Mouse (Mus musculus): ENCODE measurements at regions not wholly inside any gene's neighbourhood (a gene's known extent, or its start where the extent isn't known, plus 50 kb on each side); places are given as distances from the start of the nearest gene placed in this dataset.

- no peak for TF ChIP-seq GATA1 (IDR thresholded peaks at IDR 0.05; ENCODE audit: low read length)
These were observed 154.1 kb downstream of the Slc38a4 start for GRCm38 (mm10) chr15:96901616-96902015.

GRCm38 (mm10) chr15:96898285-96898684 is 157.5 kb downstream of the Slc38a4 start:
- TF ChIP-seq GATA1 (IDR thresholded peaks at IDR 0.05; ENCODE audit: low read length), result no peak

DNA sequence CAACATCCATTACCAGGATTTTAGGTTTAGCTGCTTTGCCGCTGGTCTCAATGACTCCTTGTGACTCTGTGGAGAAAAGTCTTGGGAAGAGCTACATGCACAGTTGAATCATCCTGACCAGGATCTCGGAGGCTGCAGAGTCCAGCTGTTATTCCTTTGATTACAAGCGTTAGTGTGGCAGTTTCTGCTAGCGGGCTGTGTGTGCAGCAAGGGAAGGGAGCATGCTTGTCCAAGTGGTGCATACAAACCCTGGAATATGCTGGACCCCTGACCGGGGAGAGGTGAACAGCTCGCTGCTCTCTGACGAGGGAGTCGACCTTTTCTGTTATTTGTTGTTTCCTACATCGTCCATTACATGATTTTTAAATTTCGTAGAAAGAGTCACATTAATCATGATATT is 170.9 kb downstream of the Slc38a4 start:
- TF ChIP-seq GATA1 (IDR thresholded peaks at IDR 0.05; ENCODE audit: low read length), result no peak

DNA sequence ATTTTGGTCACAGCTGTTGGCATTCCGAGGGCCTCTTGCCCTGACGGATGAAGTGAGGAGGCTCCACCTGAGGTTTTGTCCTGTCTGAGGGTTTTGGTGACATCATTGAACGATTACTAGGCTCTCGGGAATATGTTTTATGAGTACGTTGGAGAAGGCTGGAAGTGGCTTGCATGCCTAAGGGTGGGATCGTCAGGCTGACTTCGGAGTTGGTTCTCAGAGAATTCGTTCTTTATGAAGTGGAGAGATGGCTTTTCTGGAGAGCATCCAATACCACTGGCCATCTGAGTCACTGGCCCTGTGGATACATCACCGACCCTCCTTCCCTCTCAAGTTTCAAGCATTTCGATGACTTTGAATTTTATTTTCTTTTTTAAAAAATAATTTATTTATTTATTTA is 172.0 kb downstream of the Slc38a4 start:
- TF ChIP-seq GATA1 (IDR thresholded peaks at IDR 0.05; ENCODE audit: low read length), result no peak

DNA sequence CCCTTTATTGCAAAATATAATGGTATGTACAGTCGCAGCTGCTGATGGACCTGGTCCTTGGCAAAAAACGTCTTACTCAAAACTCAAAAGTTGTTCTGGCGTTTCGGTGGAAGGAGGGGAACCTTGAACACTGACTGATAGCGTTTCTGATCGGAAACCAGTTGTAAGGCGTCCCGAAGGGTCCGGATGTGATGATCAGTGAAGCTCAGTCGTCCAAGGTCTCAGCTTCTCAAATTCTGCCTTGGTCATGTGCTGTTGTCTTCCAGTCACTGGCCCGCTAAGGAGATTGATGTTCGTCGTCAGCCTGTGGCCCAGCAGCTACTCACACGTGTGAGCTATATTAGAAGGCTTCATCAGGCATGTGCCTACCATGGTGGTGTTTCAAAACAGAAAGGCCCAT is 173.5 kb downstream of the Slc38a4 start:
- no peak for TF ChIP-seq GATA1 (IDR thresholded peaks at IDR 0.05; ENCODE audit: low read length)

DNA sequence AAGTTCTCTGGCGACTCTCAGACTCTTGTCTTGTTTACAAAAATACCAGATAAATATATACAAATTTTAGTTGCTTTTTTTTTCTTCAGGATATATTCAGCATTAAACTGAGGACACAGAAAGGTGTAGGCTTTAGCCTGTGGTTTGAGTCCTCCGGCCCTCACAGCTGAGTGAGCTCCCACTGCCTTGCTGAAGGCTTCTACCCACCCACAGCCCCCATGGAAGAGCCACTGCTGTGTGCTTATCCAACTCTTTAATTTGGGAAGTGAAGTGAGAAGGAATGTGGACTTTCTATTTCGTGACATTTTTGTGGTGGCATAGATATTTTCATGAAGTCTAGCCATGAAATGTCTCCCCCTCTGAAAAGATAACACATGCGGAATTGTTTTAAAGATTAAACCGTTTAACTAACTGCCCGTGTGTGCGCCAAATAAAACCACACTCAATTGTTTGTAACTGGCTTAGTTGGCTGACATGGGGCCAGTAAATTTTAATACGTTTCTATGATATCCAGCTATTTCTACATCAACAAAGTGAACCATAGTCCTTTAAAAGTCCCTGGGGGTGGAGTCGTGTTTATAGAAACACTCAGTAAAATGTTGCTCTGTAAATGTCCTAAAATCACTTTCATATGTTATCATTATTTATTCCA is 174.1 kb downstream of the Slc38a4 start:
- TF ChIP-seq GATA1 (IDR thresholded peaks at IDR 0.05; ENCODE audit: low read length), result no peak

DNA sequence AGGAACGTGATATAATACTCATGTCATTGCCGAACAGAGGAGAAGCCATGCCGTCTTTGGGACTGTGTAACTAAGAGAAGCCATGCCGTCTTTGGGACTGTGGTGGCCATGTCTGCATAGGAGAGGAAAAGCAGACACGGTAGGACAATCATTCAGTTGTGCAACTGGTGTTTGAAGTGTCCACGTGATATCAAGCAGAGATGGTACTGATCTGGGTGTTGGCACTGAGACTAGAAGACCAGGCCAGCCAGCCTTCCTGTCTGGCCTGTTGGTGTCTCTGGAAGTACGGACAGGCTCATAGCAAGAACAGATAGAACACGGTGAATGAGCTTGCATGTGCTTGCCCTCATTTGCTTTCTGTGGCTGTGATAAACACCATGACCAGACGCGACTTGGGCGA is 175.7 kb downstream of the Slc38a4 start:
- TF ChIP-seq GATA1 (IDR thresholded peaks at IDR 0.05; ENCODE audit: low read length), result no peak

DNA sequence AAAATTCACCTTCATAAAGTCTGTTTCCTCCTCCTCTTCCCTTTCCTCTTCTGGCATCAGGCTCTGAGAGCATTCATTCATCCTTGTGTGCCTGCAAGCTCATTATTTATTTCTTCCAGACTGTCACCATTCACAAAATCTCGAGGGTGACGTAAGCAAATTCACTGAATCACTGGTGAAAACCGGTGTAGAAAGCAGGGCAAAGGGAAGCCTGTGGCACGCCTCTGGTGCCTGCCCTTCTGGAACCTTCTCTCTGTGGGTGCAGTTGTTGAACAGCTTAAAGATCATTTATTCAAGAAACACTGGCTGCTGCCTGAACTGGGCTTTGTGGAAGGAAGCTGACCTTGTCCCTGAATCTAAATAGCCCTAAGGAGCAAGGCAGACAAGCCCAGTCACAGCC is 177.0 kb downstream of the Slc38a4 start:
- TF ChIP-seq GATA1 (IDR thresholded peaks at IDR 0.05; ENCODE audit: low read length), result no peak

GRCm38 (mm10) chr15:96877931-96878330 is 177.8 kb downstream of the Slc38a4 start:
- TF ChIP-seq GATA1 (IDR thresholded peaks at IDR 0.05; ENCODE audit: low read length), result no peak

DNA sequence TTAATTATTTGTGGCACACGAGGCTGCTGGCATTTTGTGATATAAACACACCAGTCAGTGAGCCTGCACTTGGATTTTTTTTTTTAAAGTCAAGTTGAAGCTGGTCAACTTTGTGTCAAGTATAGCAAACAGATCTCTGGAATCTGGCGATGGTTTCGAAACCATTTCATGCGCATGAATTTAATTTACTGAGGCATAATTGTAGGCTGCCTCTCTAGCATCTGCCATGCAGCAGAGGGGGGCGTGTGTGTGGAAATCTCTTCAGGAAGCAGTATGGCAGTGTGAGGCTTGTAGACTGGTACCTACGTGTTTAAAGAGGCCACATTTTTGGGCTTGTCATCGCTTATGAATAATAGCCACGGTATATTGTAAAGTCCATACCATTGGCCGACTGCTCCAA is 177.7 kb upstream of the Slc38a2 start:
- no peak for TF ChIP-seq GATA1 (IDR thresholded peaks at IDR 0.05; ENCODE audit: low read length)

DNA sequence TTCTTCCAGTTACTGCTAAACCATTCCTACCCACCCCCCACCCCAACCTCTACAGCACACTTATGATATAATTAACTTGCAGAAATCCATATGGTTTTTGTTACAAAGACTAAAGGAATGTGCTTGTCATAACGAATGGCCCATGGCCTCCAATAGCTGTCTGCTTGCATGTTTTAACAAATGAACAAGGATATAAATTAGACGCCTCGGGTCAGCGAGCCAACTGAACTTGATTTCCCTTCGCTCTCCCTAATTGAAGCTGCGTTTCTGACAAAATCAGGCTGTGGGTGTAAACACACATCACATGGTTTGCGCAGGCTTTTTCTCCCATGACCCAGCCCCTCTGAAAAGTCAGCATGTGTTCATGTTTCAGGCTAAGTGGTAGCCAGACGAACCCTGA is 174.6 kb upstream of the Slc38a2 start:
- TF ChIP-seq GATA1 (IDR thresholded peaks at IDR 0.05; ENCODE audit: low read length), result no peak

- no peak for TF ChIP-seq GATA1 (IDR thresholded peaks at IDR 0.05; ENCODE audit: low read length)
These were observed 174.0 kb upstream of the Slc38a2 start for GRCm38 (mm10) chr15:96873562-96873961.

DNA sequence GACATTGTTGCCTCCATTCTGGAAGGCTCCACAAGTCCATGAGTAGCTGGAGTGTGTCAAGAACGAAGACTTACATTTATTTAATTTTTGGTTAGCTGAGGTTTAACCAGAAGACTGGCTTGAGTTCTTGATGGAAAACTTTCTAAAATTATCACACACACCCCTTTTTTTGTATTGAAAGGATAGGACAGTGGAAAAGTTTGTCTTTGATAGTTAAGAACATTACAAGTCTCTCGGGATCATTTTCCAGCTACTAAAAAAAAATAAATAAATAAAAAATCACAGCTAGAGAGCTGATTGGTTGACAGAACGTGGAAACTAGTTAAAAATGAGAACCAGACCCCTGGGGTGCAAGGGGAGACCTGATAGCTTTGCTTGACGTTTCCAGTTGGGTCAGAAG is 173.6 kb upstream of the Slc38a2 start:
- no peak for TF ChIP-seq GATA1 (IDR thresholded peaks at IDR 0.05; ENCODE audit: low read length)

- no peak for TF ChIP-seq GATA1 (IDR thresholded peaks at IDR 0.05; ENCODE audit: low read length)
These were observed 168.2 kb upstream of the Slc38a2 start for GRCm38 (mm10) chr15:96867701-96868100.

DNA sequence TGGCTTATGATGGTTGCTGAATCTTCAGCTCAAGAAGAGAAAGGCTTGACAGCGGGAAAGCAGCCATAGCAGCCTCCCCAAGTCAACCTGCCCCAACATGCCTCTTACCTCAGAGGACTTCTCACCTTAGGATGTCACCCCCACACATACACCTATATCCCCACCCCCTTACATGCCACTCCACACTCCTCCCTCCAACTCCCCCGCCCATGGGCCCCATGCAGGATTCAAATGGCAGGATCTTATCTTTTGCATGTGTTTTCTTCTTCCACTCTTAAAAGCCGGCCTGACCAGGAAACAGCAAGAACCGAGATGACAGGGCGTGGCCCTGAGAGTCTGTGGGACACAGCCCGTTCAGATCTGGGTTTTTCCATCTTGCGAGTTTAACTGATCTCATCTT is 166.4 kb upstream of the Slc38a2 start:
- no peak for TF ChIP-seq GATA1 (IDR thresholded peaks at IDR 0.05; ENCODE audit: low read length)

DNA sequence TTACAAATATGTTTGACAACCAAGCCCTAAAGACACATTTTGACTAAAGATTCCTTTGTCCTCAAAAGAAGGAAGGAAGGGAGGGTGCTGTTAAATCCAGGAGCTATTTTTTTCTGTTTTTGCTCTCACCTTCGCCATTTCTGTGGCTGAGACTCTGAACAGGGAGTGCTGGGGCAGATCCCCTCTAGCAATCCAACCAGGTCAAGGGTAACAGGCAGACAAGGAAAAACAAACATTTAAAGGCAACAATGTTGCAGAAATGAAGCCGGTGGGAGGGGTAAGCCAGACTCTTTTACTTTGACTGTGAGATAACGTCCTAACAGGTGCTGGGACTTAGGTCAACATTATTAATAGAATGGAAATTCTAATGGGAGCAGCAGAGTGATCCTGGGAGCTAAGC is 158.2 kb upstream of the Slc38a2 start:
- TF ChIP-seq GATA1 (IDR thresholded peaks at IDR 0.05; ENCODE audit: low read length), result no peak

- TF ChIP-seq GATA1 (IDR thresholded peaks at IDR 0.05; ENCODE audit: low read length), result no peak
These were observed 152.6 kb upstream of the Slc38a2 start for GRCm38 (mm10) chr15:96851970-96852768.
